Mouse (Mus musculus) heart, postnatal 0 days (tissue): ENCODE measurements at regions not wholly inside any gene's neighbourhood (a gene's known extent, or its start where the extent isn't known, plus 50 kb on each side); places are given as distances from the start of the nearest gene placed in this dataset.
A peak's percentile ranks its signal among the peaks of the same experiment; 100 is the strongest.

Experiments used
- ATAC-seq: fragments of 200-750 bp; cut with Nextera tagmentation; 2 replicates; pipeline ENCODE4 v1.8.0; 2017; ENCODE audit warnings: low read depth, moderate number of reproducible peaks, moderate library complexity; ENCODE audit not compliant: insufficient read depth
- DNase-seq: peaks from one replicate; pipeline ENCODE4 v3.0.0-alpha.2; 2016; ENCODE audit warnings: low spot score
- H3K27ac ChIP-seq: fragments of 300-500 bp; sonication (generic); 2 replicates; pipeline ENCODE4 v1.5.1; 2014; ENCODE audit warnings: low read depth, mild to moderate bottlenecking
- H3K27me3 ChIP-seq: fragments of 300-500 bp; sonication (generic); 2 replicates; pipeline ENCODE4 v1.6.1; 2014; ENCODE audit warnings: low read length, mixed read lengths; ENCODE audit not compliant: control insufficient read depth, insufficient read depth
- H3K36me3 ChIP-seq: fragments of 300-500 bp; sonication (generic); replicated peaks from 2 replicates; pipeline ENCODE4 v1.6.1; 2014; ENCODE audit warnings: low read length, mixed read lengths; ENCODE audit not compliant: control insufficient read depth, insufficient read depth
- H3K4me1 ChIP-seq: fragments of 300-500 bp; sonication (generic); 2 replicates; pipeline ENCODE4 v1.6.1; 2014; ENCODE audit warnings: antibody characterized with exemption; ENCODE audit not compliant: control insufficient read depth, insufficient read depth
- H3K4me2 ChIP-seq: fragments of 300-500 bp; sonication (generic); 2 replicates; pipeline ENCODE4 v1.6.1; 2014; ENCODE audit warnings: low read depth, mild to moderate bottlenecking, low read length, moderate library complexity
- H3K4me3 ChIP-seq: fragments of 300-500 bp; sonication (generic); 2 replicates; pipeline ENCODE4 v1.5.1; 2014; ENCODE audit warnings: low read depth, low read length
- H3K9ac ChIP-seq: fragments of 300-500 bp; sonication (generic); replicated peaks from 2 replicates; pipeline ENCODE4 v1.6.1; 2014; ENCODE audit warnings: low read depth, low read length, mixed read lengths
- H3K9me3 ChIP-seq: fragments of 300-500 bp; sonication (generic); replicated peaks from 2 replicates; pipeline ENCODE4 v1.6.1; 2016; ENCODE audit warnings: low read length; ENCODE audit not compliant: control insufficient read depth
- CTCF ChIP-seq: IDR thresholded peaks from 2 replicates; pipeline ENCODE4 v1.5.1; 2016; ENCODE audit warnings: antibody characterized with exemption, control low read depth, low read depth
- EP300 ChIP-seq: IDR thresholded peaks from 2 replicates; pipeline ENCODE4 v1.6.1; 2016; ENCODE audit warnings: antibody characterized with exemption, low read depth
- WGBS: fragments of 180-500 bp; shearing (Covaris S2); extraction: QIAGEN DNeasy Blood & Tissue Kit; methylation state at CpG from one replicate; pipeline ENCODE4 v1.1.7; 2014; 5-methylcytosine and 5-hydroxymethylcytosine counted together

DNA sequence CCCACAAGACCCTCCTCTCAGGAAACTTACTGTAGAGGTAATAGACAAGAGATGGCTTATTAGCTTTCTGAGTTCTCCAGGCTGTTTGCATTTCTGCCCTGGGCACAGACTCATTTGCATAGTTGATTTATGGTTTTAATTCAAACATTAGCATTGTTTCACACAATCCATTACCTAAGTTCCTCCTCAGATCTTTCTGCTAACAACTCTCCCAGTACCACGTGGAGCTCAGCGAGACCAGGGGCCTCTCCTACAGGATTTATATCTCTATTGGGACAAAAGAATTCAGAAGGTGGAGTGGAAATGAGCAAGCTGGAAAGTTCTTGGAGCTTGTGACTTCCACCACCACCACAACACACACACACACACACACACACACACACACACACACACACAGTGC, 396.8 kb downstream of the Adra2a start:
- DNase-seq, result no peak
- TF ChIP-seq EP300 (no peak), CTCF (no peak)
- Histone ChIP-seq H3K4me3 (no peak overlapping the region), H3K36me3 (no peaks in the 10 kb centered on the region), H3K27ac (no peak overlapping the region), H3K27me3 (no peaks in the 10 kb centered on the region), H3K4me2 (no peak overlapping the region), H3K9me3 (no peaks in the 10 kb centered on the region), H3K4me1 (no peaks in the 10 kb centered on the region), H3K9ac (no peak overlapping the region)
- WGBS, result 58% methylated on average over 2 of the region's 2 CpGs
- ATAC-seq, result no peak

DNA sequence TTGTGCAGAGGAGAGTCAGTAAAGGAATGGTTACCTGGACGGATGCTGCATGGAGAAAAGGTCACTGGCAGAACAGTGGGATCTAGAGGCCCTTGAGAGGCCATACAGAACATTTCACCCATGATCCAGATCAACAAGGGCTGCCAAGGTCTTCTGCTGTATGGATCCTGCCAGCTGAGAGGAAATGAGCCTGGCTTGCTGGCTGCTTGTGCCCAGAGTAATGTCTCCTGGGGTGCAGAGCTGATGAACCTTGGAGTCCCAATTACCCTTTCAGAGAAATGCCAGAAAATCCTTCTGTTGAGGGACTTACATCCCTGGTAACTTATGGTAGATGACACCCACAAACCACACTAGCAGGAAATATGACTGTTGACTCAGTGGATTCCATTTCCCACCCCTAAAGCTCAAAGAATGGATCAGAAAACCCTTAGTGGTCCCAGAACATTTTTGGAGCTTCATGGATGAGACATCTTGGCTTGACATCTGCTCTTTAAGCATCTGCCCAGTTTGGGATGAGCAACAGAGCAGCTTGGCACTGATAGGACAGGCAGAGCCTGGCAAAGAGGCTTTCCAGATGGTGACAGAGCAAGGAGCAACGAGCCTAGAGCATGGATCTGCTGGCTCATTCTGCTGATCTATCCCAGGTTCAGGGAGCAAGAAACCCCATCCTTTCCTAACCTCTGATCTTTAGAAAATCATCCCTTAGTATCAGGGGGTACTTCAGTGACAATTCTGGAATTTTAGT, 416.6 kb downstream of the Adra2a start:
- Histone ChIP-seq H3K27me3 (no peaks in the 10 kb centered on the region), H3K9ac (no peak overlapping the region), H3K27ac (no peak overlapping the region), H3K4me2 (no peak overlapping the region), H3K4me3 (no peak overlapping the region), H3K4me1 (no peaks in the 10 kb centered on the region), H3K9me3 (no peaks in the 10 kb centered on the region), H3K36me3 (no peaks in the 10 kb centered on the region)
- WGBS, result 49% methylated on average over 2 of the region's 2 CpGs
- ATAC-seq (no peak), DNase-seq (no peak)
- TF ChIP-seq CTCF (no peak), EP300 (no peak)

DNA sequence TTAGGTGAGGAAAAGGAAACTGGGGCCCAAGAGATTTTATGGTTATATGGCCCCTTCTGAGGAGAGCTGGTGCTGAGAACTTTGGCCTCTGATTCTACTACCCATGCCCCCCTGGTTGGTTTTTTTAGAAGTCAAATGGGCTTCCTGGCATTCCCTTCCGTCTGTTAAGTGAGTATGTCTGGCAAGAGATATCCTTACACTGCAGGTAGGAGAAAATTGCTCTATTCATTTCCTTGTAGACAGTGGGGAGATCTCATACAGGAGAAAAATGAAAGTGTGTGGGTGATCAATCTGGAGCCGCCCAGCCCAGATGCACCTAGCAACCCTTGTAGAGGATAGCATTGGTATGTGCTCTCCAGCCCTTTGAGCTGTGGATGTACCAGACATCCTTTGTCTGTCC, 418.5 kb downstream of the Adra2a start:
- Histone ChIP-seq H3K9me3 (no peaks in the 10 kb centered on the region), H3K27ac (no peak overlapping the region), H3K9ac (no peak overlapping the region), H3K4me3 (no peak overlapping the region), H3K36me3 (no peaks in the 10 kb centered on the region), H3K27me3 (no peaks in the 10 kb centered on the region), H3K4me2 (no peak overlapping the region), H3K4me1 (no peaks in the 10 kb centered on the region)
- TF ChIP-seq CTCF (no peak), EP300 (no peak)
- no peak for DNase-seq
- no peak for ATAC-seq
- WGBS, result 71% methylated on average over 2 of the region's 2 CpGs

DNA sequence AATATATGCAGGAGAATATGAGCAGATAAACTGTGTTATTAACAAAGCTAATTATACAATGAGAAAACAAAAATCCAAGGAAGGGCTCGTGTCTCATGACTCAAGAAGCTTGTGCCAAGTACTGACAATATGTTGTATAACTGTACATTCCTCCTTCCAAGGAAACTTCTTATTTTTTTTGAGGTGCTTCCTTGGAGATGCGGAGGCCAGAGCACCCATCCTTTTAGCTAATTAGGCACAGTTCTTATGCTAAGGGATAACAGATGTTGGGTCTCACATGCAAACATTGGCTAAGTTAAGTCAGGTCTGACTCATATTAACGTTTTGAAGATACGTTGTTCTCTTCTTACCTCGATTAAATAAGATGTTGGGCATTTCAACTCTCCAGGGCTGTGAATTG, 426.1 kb downstream of the Adra2a start:
- TF ChIP-seq EP300, result no peak
- no peak for TF ChIP-seq CTCF
- Histone ChIP-seq H3K9me3 (no peaks in the 10 kb centered on the region), H3K4me2 (no peak overlapping the region), H3K36me3 (no peaks in the 10 kb centered on the region), H3K9ac (no peak overlapping the region), H3K4me1 (no peaks in the 10 kb centered on the region), H3K27ac (no peak overlapping the region), H3K27me3 (no peaks in the 10 kb centered on the region), H3K4me3 (no peak overlapping the region)
- DNase-seq (no peak), ATAC-seq (no peak)
- 75% methylated on average over 5 of the region's 5 CpGs for WGBS

DNA sequence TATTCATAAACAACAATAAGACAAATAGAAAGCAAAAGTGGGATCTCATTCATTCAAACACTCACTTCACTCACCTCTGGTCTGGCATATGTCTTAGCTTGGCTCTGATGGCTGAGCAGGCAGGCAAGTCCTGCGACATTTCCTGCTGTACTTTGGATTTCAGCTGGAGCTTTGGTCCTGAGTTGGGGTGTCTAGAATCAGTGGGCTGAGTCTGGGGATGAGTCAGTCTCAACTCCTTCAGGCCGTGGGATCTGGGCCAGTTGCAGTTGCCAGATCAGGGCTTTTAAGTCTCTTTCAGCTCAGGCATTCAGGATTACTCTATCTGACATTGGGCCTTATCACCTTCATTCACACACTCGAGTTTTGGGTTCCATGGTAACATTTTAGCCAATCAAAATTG, 454.1 kb downstream of the Adra2a start:
- Histone ChIP-seq H3K4me2 (no peak overlapping the region), H3K4me3 (no peak overlapping the region), H3K9ac (no peak overlapping the region), H3K36me3 (no peaks in the 10 kb centered on the region), H3K4me1 (no peaks in the 10 kb centered on the region), H3K27ac (no peak overlapping the region), H3K9me3 (no peaks in the 10 kb centered on the region), H3K27me3 (no peaks in the 10 kb centered on the region)
- DNase-seq (no peak), ATAC-seq (no peak)
- TF ChIP-seq CTCF (no peak), EP300 (no peak)
- 36% methylated on average over 3 of the region's 3 CpGs for WGBS

DNA sequence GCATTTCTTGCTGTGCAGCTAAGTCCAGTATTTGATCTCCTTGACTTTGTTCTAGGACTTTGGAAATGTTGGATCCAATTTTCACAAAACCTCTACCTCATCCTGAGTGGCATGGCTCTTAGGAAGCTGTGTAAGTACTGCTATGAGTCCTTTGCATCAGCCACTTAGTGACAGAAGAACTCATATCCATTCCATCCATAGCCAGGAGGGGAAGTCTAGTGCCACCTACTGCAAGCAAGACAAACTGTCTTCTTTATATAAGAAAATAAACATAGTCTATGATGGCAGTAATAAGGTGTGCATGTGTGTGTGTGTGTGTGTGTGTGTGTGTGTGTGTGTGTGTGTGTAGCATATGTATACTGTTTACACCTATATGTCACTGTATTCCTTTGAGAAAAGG, 489.9 kb downstream of the Adra2a start:
- no peak overlapping the region for H3K4me3 ChIP-seq
- no peak overlapping the region for H3K27ac ChIP-seq
- no peak overlapping the region for H3K4me2 ChIP-seq
- ATAC-seq (no peak), DNase-seq (peak; percentile 63)
- H3K9ac ChIP-seq, result no peak overlapping the region
- H3K9me3 ChIP-seq, result no peaks in the 10 kb centered on the region
- H3K27me3 ChIP-seq, result no peaks in the 10 kb centered on the region
- H3K36me3 ChIP-seq, result no peaks in the 10 kb centered on the region
- H3K4me1 ChIP-seq, result no peaks in the 10 kb centered on the region
- TF ChIP-seq EP300, result no peak
- peak; percentile 55 for TF ChIP-seq CTCF
